Mouse (Mus musculus): ENCODE measurements around the gene Pcolce2. TPM values are rescaled to one million over a fixed set of nuclear protein-coding genes. Genes with fewer than 3 reads are reported as not detected.

The Pcolce2 gene
- total and polyA plus RNA-seq, 3 experiments, result not detected

DNA sequence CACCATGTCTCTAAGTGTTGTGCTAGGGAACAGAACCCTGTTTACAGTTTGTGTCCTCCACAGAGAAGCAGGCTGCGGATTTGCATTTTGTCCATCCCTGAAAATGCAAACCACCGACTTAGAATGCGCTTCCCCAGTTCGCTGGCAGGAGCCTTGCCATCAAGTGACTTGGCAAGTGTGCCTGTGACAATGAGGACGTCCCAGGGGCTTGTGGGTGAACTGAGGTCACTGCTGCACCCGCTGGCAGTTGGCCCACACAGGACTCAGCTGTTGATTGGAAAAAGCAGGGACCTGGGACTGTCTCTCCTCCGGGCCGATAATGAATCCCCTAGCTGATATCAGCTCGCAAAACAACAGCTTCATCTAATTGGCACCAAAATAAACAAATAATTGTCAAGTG, 30.4 kb downstream of the Pcolce2 start:
- no peaks in the 10 kb centered on the region for H3K79me2 ChIP-seq (ENCODE audit: control insufficient read depth, insufficient read depth, low read length, poor library complexity)
- TF ChIP-seq GABPA (IDR thresholded peaks at IDR 0.05; ENCODE audit: low read depth, low read length) (no peak), E2F4 (IDR thresholded peaks at IDR 0.05; ENCODE audit: borderline replicate concordance, low read depth, low read length) (no peak), USF1 (IDR thresholded peaks at IDR 0.05; ENCODE audit: low read depth, low read length) (no peak)
- H3K4me1 ChIP-seq (ENCODE audit: control insufficient read depth in 1 of 2, insufficient read depth in 2 of 2, low read length in 2 of 2), result no peaks in the 10 kb centered on the region
- H3K27ac ChIP-seq (ENCODE audit: control insufficient read depth, low read depth, low read length), result no peak overlapping the region
- H3K9ac ChIP-seq (ENCODE audit: control insufficient read depth, low read depth, low read length, poor library complexity, severe bottlenecking), result no peak overlapping the region
- DNase-seq (ENCODE audit: low read depth, low spot score), result no peak
- no peak overlapping the region for H3K4me3 ChIP-seq (ENCODE audit: control insufficient read depth in 1 of 2, insufficient read depth in 1 of 2, low read depth in 2 of 2, low read length in 2 of 2)
- no peaks in the 10 kb centered on the region; a peak in 1 of 4 replicates for H3K27me3 ChIP-seq (ENCODE audit: control insufficient read depth in 1 of 2, insufficient read depth in 2 of 2, low read length in 2 of 2)
- H3K36me3 ChIP-seq (ENCODE audit: control insufficient read depth in 1 of 2, insufficient read depth in 2 of 2, low read length in 2 of 2), result no peaks in the 10 kb centered on the region
- no peaks in the 10 kb centered on the region for H3K9me3 ChIP-seq (replicated peaks; ENCODE audit: insufficient read depth, low read length)

DNA sequence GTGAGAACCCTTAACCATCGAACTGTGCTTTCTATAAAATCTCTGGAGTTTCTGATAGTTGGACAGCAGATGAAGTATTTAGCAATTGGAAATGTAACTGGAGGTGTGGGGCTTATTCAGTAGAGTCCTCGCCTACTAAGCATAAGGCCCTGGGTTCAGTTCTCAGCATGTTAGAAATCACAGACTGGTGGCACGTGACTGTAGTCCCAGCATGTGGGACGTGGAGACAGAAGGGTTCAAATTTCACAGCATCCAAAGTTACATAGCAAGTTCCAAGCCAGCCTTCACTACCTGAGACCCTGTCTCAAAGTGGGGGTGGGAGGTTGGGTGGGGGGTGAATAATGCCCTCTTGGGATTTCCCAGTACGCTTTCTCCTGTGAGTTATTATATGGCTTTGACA, 30.9 kb downstream of the Pcolce2 start:
- no peak for TF ChIP-seq NRF1 (IDR thresholded peaks at IDR 0.05; ENCODE audit: insufficient read depth, low read depth, low read length, poor library complexity, severe bottlenecking)
- no peak for TF ChIP-seq EP300 (IDR thresholded peaks at IDR 0.05; ENCODE audit: low read depth in 1 of 2, low read length in 2 of 2)
- no peak for TF ChIP-seq SIN3A (IDR thresholded peaks at IDR 0.05; ENCODE audit: low read length)
- TF ChIP-seq MAX (IDR thresholded peaks at IDR 0.05; ENCODE audit: low read length), result no peak
- TF ChIP-seq ELF1 (IDR thresholded peaks at IDR 0.05; ENCODE audit: low read depth, low read length), result no peak
- TF ChIP-seq RAD21 (IDR thresholded peaks at IDR 0.05; ENCODE audit: low read depth, low read length), result no peak
- no peak for TF ChIP-seq CHD2 (IDR thresholded peaks at IDR 0.05; ENCODE audit: low read length)
- TF ChIP-seq GATA1 (IDR thresholded peaks at IDR 0.05; ENCODE audit: low read depth, low read length), result no peak
- TF ChIP-seq RCOR1 (IDR thresholded peaks at IDR 0.05; ENCODE audit: low read depth, low read length), result no peak
- no peak for TF ChIP-seq UBTF (IDR thresholded peaks at IDR 0.05; ENCODE audit: borderline replicate concordance, insufficient read depth, low read depth, low read length)
- TF ChIP-seq TBP (IDR thresholded peaks at IDR 0.05; ENCODE audit: low read depth, low read length), result no peak
- no peak for TF ChIP-seq ZKSCAN1 (IDR thresholded peaks at IDR 0.05; ENCODE audit: low read depth, low read length)
- no peak for DNase-seq (ENCODE audit: low read depth, low spot score)
- Histone ChIP-seq H3K9ac (ENCODE audit: control insufficient read depth, low read depth, low read length, poor library complexity, severe bottlenecking) (no peak overlapping the region), H3K4me1 (ENCODE audit: control insufficient read depth in 1 of 2, insufficient read depth in 2 of 2, low read length in 2 of 2) (no peaks in the 10 kb centered on the region), H3K36me3 (ENCODE audit: control insufficient read depth in 1 of 2, insufficient read depth in 2 of 2, low read length in 2 of 2) (no peaks in the 10 kb centered on the region), H3K27ac (ENCODE audit: control insufficient read depth, low read depth, low read length) (no peak overlapping the region), H3K79me2 (ENCODE audit: control insufficient read depth, insufficient read depth, low read length, poor library complexity) (no peaks in the 10 kb centered on the region), H3K27me3 (ENCODE audit: control insufficient read depth in 1 of 2, insufficient read depth in 2 of 2, low read length in 2 of 2) (no peaks in the 10 kb centered on the region; a peak in 1 of 4 replicates), H3K4me3 (ENCODE audit: control insufficient read depth in 1 of 2, insufficient read depth in 1 of 2, low read depth in 2 of 2, low read length in 2 of 2) (no peak overlapping the region), H3K9me3 (replicated peaks; ENCODE audit: insufficient read depth, low read length) (no peaks in the 10 kb centered on the region)

DNA sequence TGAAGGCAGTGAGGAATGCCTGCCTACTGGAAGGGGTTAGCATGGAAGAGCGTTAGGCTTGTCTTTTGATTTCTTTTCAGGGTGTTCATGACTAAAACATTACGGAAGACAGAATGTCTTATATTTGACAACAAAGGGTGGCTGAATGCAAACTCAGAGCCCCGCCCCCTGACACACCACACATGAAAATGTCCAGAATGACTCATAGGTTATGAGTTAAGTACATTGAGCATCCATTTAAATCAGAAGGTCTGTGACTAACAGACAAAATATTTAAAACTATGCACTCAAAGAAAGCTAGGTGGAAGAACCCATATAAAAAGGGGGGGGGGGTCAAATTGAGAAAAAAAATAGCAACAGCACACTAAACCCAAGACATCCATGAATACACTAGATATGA, 34.9 kb downstream of the Pcolce2 start:
- Histone ChIP-seq H3K27me3 (ENCODE audit: control insufficient read depth in 1 of 2, insufficient read depth in 2 of 2, low read length in 2 of 2) (no peaks in the 10 kb centered on the region; a peak in 1 of 4 replicates), H3K27ac (ENCODE audit: control insufficient read depth, low read depth, low read length) (no peak overlapping the region), H3K9me3 (replicated peaks; ENCODE audit: insufficient read depth, low read length) (no peaks in the 10 kb centered on the region), H3K9ac (ENCODE audit: control insufficient read depth, low read depth, low read length, poor library complexity, severe bottlenecking) (no peak overlapping the region), H3K79me2 (ENCODE audit: control insufficient read depth, insufficient read depth, low read length, poor library complexity) (no peaks in the 10 kb centered on the region), H3K4me3 (ENCODE audit: control insufficient read depth in 1 of 2, insufficient read depth in 1 of 2, low read depth in 2 of 2, low read length in 2 of 2) (no peak overlapping the region), H3K36me3 (ENCODE audit: control insufficient read depth in 1 of 2, insufficient read depth in 2 of 2, low read length in 2 of 2) (no peaks in the 10 kb centered on the region), H3K4me1 (ENCODE audit: control insufficient read depth in 1 of 2, insufficient read depth in 2 of 2, low read length in 2 of 2) (no peaks in the 10 kb centered on the region)
- TF ChIP-seq MXI1 (IDR thresholded peaks at IDR 0.05; ENCODE audit: low read depth, low read length) (no peak), JUND (IDR thresholded peaks at IDR 0.05; ENCODE audit: low read depth, low read length) (no peak), MAFK (IDR thresholded peaks at IDR 0.05; ENCODE audit: borderline replicate concordance, low read depth, low read length) (no peak), NELFE (IDR thresholded peaks at IDR 0.05; ENCODE audit: low read depth, low read length) (no peak), ETS1 (IDR thresholded peaks at IDR 0.05; ENCODE audit: low read depth, low read length) (no peak), KAT2A (conservative IDR thresholded peaks at IDR 0.05; ENCODE audit: low read depth, low read length) (no peak), MYB (IDR thresholded peaks at IDR 0.05; ENCODE audit: low read depth, low read length) (no peak), USF1 (IDR thresholded peaks at IDR 0.05; ENCODE audit: low read depth, low read length) (no peak), EP300 (IDR thresholded peaks at IDR 0.05; ENCODE audit: low read depth in 1 of 2, low read length in 2 of 2) (no peak), GATA1 (IDR thresholded peaks at IDR 0.05; ENCODE audit: low read depth, low read length) (no peak), ZMIZ1 (IDR thresholded peaks at IDR 0.05; ENCODE audit: low read depth, low read length) (no peak), TBP (IDR thresholded peaks at IDR 0.05; ENCODE audit: low read depth, low read length) (no peak), RAD21 (IDR thresholded peaks at IDR 0.05; ENCODE audit: low read depth, low read length) (no peak), POLR2A (IDR thresholded peaks at IDR 0.05; ENCODE audit: control insufficient read depth in 1 of 2, insufficient read depth in 1 of 2, low read depth in 1 of 2, low read length in 2 of 2, poor library complexity in 1 of 2) (no peak), RCOR1 (IDR thresholded peaks at IDR 0.05; ENCODE audit: low read depth, low read length) (no peak), ELF1 (IDR thresholded peaks at IDR 0.05; ENCODE audit: low read depth, low read length) (no peak), MEF2A (IDR thresholded peaks at IDR 0.05; ENCODE audit: extremely low read depth, insufficient replicate concordance, low read depth, low read length, poor library complexity, severe bottlenecking) (no peak)
- no peak for DNase-seq (ENCODE audit: low read depth, low spot score)

Data from MEL (cell line).